Mouse (Mus musculus) forebrain, embryonic 16.5 days (tissue): ENCODE measurements around the gene Arhgap4. TPM values are rescaled to one million over a fixed set of nuclear protein-coding genes. Genes with fewer than 3 reads are reported as not detected.

Experiments
- ATAC-seq: fragments of 200-750 bp; cut with Nextera tagmentation; 2 replicates; pipeline ENCODE4 v1.8.0; 2017; ENCODE audit warnings: mild to moderate bottlenecking, moderate library complexity
- H3K27ac ChIP-seq: fragments of 300-500 bp; sonication (generic); 2 replicates; pipeline ENCODE4 v1.5.1; 2014; ENCODE audit warnings: low read length, control low read depth
- H3K27me3 ChIP-seq: fragments of 300-500 bp; sonication (generic); replicated peaks from 2 replicates; pipeline ENCODE4 v1.6.1; 2014; ENCODE audit warnings: low read length; ENCODE audit not compliant: control insufficient read depth, insufficient read depth
- H3K36me3 ChIP-seq: fragments of 300-500 bp; sonication (generic); 2 replicates; pipeline ENCODE4 v1.6.1; 2014; ENCODE audit not compliant: control insufficient read depth, insufficient read depth
- H3K4me1 ChIP-seq: fragments of 300-500 bp; sonication (generic); replicated peaks from 2 replicates; pipeline ENCODE4 v1.6.1; 2014; ENCODE audit warnings: low read length; ENCODE audit not compliant: control insufficient read depth, insufficient read depth
- H3K4me2 ChIP-seq: fragments of 300-500 bp; sonication (generic); 2 replicates; pipeline ENCODE4 v1.6.1; 2014; ENCODE audit warnings: mild to moderate bottlenecking, low read length, control low read depth
- H3K4me3 ChIP-seq: fragments of 300-500 bp; sonication (generic); replicated peaks from 2 replicates; pipeline ENCODE4 v1.5.1; 2014; ENCODE audit warnings: mild to moderate bottlenecking, low read length, control low read depth
- H3K9ac ChIP-seq: fragments of 300-500 bp; sonication (generic); replicated peaks from 2 replicates; pipeline ENCODE4 v1.6.1; 2014; ENCODE audit warnings: low read depth, low read length, control low read depth
- H3K9me3 ChIP-seq: fragments of 300-500 bp; sonication (generic); 2 replicates; pipeline ENCODE4 v1.6.1; 2016; ENCODE audit warnings: low read length; ENCODE audit not compliant: control insufficient read depth
- WGBS: fragments of 180-500 bp; shearing (Covaris S2); extraction: QIAGEN DNeasy Blood & Tissue Kit; methylation state at CpG from one replicate; pipeline ENCODE4 v1.1.7; 2014; 5-methylcytosine and 5-hydroxymethylcytosine counted together
- polyA plus RNA-seq: library from polyadenylated mRNA; unstranded; fragments of >200 nt; fragmentation: Nextera tagmentation; extraction: Ambion mirVana; gene quantifications from 2 replicates; pipeline ENCODE4 v1.2.1, GENCODE M21; 2015

Arhgap4 gene
- polyA plus RNA-seq, 1 experiment from 2014 or later, result 2.8 TPM

DNA sequence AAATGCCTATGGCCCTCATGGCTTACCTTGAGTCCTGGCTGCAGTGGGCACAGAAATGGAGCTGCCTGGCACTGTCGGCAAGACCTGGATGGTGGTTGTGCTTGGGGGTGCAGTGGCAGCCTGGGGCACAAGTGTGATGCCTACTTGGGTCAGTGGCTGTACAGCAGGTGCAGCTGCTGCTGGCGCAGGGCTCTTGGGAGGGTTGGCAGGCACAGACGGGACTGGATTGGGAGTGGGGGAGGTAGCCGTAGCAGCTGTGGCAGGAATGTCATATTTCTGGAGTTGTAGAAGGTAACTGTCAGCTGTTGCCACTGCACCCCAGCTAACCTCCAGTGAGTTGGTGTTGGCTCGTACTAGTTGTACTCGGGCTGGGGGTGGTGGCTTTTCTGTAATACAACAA, 33.3 kb upstream of the Arhgap4 start:
- H3K4me1 ChIP-seq, result no peaks in the 10 kb centered on the region

DNA sequence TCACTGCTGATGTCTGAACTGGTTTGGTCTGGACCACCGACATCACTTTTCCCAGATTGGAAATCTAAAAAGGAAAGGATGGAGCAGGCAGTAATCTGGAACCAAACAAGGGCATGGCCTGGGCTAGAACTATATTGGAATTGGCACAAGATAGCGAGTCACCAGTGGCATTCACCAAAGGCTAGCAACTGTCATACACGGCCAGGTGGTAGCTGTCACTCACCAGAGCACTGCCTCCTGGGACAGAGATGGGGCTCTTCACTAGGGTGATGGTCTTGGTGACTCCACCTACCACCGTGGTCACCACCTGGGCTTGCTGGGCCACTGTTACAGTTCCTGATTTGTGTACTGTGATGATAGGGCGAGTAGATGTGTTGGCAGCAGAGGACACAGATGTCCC, 30.9 kb upstream of the Arhgap4 start:
- Histone ChIP-seq H3K4me1 (no peaks in the 10 kb centered on the region), H3K9ac (no peak overlapping the region), H3K4me2 (no peak overlapping the region), H3K27me3 (no peaks in the 10 kb centered on the region), H3K27ac (no peak overlapping the region), H3K4me3 (no peak overlapping the region), H3K9me3 (no peaks in the 10 kb centered on the region), H3K36me3 (peaks cover 25% of the 10 kb centered on the region)
- ATAC-seq, result no peak
- 92% methylated on average over 5 of the region's 5 CpGs for WGBS

More for the DNA sequence above, 33.3 kb upstream of the Arhgap4 start:
- ATAC-seq, result no peak
- WGBS, result 97% methylated on average over 6 of the region's 6 CpGs
- Histone ChIP-seq H3K9me3 (no peaks in the 10 kb centered on the region), H3K4me3 (no peak overlapping the region), H3K4me2 (no peak overlapping the region), H3K27ac (no peak overlapping the region), H3K36me3 (peaks cover 30% of the 10 kb centered on the region), H3K9ac (no peak overlapping the region), H3K27me3 (no peaks in the 10 kb centered on the region)

DNA sequence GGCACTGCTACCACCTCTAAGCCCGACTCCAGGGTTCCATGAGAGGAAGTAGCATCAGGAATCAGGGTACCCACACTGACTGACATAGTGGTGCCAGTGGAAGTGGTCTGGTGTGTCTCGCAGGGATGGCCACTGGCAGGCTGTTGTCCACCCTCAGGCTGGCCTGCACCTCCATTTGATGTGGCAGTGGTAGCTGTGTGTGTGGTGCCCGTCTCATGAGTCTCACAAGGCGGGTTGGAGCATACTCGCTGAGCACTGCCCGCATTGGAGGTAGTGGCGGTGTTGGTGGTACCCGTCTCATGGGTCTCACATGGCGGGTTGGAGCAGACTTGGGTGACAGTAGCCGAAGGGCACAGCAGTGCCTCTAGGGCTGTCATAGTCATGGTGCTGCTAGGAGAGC, 27.7 kb upstream of the Arhgap4 start:
- 91% methylated on average over 10 of the region's 10 CpGs for WGBS
- Histone ChIP-seq H3K27me3 (no peaks in the 10 kb centered on the region), H3K4me1 (no peaks in the 10 kb centered on the region), H3K9ac (no peak overlapping the region), H3K4me2 (no peak overlapping the region), H3K36me3 (peaks cover 15% of the 10 kb centered on the region), H3K4me3 (no peak overlapping the region), H3K27ac (no peak overlapping the region), H3K9me3 (no peaks in the 10 kb centered on the region)
- ATAC-seq, result no peak

DNA sequence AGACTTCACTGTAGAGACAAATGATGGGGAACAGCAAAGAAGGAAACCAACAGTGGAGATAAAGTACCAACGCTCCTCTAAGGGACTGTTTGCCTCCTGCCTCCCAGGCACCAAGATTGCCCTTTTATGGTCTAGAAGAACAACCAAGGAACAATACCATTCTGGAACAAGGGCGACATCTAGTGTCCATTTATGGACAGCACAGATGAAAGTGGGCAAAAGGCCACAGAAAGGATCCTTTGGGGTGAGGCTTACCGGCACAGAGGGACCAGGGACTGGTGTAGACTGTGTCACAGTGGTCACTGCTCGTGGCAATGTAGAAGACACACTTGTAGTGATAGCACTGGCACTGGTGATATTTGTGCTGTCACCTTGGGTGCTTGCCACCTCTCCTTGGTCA, 27.0 kb upstream of the Arhgap4 start:
- WGBS, result 17% methylated on average over 4 of the region's 4 CpGs

DNA sequence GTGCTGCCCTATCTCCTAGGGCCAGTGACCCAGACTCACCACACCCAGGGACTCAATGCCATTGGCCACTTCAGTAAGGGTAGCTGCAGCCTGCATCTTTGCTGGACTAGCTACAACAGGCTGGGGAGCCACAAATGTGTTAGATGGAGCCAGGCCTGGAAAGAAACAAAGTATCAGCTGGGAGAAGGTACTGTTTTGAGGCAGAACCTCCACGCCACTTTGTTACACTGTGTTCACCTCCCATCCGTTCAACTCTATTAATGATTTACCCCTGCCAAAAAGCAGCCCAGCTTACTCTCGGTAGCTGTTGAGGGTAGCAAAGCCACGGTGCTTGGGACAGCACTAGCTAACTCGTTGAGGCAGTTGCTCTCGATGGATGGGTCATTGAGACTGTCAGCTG, 25.2 kb upstream of the Arhgap4 start:
- no peak overlapping the region for H3K4me2 ChIP-seq
- no peak overlapping the region for H3K27ac ChIP-seq
- no peaks in the 10 kb centered on the region for H3K27me3 ChIP-seq
- ATAC-seq, result no peak
- no peak overlapping the region for H3K9ac ChIP-seq
- H3K4me3 ChIP-seq, result no peak overlapping the region
- 82% methylated on average over 6 of the region's 6 CpGs for WGBS
- no peaks in the 10 kb centered on the region for H3K4me1 ChIP-seq
- peaks cover 19% of the 10 kb centered on the region for H3K36me3 ChIP-seq
- H3K9me3 ChIP-seq, result no peaks in the 10 kb centered on the region

More for the DNA sequence above, 27.0 kb upstream of the Arhgap4 start:
- no peak overlapping the region for H3K9ac ChIP-seq
- H3K4me1 ChIP-seq, result no peaks in the 10 kb centered on the region
- no peak overlapping the region for H3K4me3 ChIP-seq
- H3K27me3 ChIP-seq, result no peaks in the 10 kb centered on the region
- H3K27ac ChIP-seq, result no peak overlapping the region
- no peaks in the 10 kb centered on the region for H3K9me3 ChIP-seq
- peaks cover 18% of the 10 kb centered on the region for H3K36me3 ChIP-seq
- ATAC-seq, result peak; percentile 53; the same call in 1 of the 2 replicates
- H3K4me2 ChIP-seq, result no peak overlapping the region

DNA sequence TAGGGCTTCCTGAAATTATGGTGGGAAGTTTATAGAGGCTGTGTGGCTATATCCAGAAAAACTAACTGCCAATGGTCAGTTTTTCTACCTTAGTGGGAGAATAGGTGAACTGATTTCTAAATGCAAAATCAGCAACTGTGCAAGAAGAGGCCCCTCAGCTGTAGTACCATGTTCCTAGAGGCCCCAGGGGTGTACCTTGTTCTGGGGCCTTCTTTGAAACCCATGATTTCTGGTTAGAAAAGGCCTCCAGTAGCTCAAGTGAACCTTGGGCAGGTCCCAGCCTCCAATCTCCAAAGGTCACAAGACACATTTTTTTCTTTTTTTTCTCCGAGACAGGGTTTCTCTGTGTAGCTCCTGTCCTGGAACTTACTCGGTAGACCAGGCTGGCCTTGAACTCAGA, 20.6 kb upstream of the Arhgap4 start:
- H3K9ac ChIP-seq, result no peak overlapping the region
- peaks cover 8% of the 10 kb centered on the region; the same call in 1 of the 2 replicates for H3K36me3 ChIP-seq
- no peak overlapping the region for H3K4me3 ChIP-seq
- H3K9me3 ChIP-seq, result no peaks in the 10 kb centered on the region
- no peak overlapping the region for H3K4me2 ChIP-seq
- H3K27me3 ChIP-seq, result no peaks in the 10 kb centered on the region
- no peak for ATAC-seq
- H3K4me1 ChIP-seq, result no peaks in the 10 kb centered on the region
- no peak overlapping the region for H3K27ac ChIP-seq
- WGBS, result 87% methylated on average over 2 of the region's 2 CpGs

DNA sequence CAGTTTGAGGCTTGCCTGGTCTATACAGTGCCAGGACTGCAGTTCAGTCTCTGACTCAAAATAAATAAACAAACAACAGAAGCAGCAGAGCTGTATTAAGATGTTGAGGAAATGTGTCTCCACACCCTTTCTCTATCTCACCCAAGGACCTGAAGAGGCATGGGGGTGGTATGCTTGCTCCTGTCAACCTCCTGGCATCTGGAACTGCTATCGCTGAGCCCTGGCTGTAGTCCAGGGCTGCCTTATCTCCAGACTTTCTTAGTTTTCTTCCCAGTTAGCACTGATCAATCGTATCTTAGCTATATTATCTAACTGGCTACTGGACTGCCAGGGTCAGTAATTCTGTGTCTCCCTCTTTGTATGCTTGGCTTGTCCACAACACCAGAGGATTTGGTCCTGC, 20.2 kb upstream of the Arhgap4 start:
- no peak overlapping the region for H3K4me3 ChIP-seq
- H3K27me3 ChIP-seq, result no peaks in the 10 kb centered on the region
- H3K9me3 ChIP-seq, result no peaks in the 10 kb centered on the region
- no peak for ATAC-seq
- H3K27ac ChIP-seq, result no peak overlapping the region
- 86% methylated on average over 2 of the region's 2 CpGs for WGBS
- no peak overlapping the region for H3K9ac ChIP-seq
- H3K36me3 ChIP-seq, result peaks cover 8% of the 10 kb centered on the region; the same call in 1 of the 2 replicates
- H3K4me1 ChIP-seq, result no peaks in the 10 kb centered on the region
- no peak overlapping the region for H3K4me2 ChIP-seq

DNA sequence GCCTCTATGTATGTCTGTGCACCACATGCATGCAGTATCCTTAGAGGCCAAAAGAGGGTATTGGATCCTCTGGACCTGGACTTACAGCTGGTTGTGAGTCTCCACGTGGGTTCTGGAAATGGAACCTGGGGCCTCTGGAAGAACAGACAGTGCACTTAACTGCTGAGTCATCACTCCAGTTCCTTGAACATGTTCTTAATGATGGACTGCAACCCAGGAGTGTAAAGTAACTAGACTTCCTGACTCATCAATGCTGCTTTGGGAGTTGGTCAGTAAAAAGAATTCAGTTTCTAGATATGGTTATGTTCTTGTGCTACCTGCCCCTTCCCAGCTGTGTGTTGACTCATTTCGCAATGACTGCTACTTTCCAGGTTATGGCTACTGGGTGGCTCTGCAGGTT, 10.2 kb upstream of the Arhgap4 start:
- Histone ChIP-seq H3K4me1 (no peaks in the 10 kb centered on the region), H3K9ac (no peak overlapping the region), H3K27me3 (no peaks in the 10 kb centered on the region), H3K4me2 (no peak overlapping the region), H3K9me3 (no peaks in the 10 kb centered on the region), H3K4me3 (no peak overlapping the region), H3K27ac (no peak overlapping the region), H3K36me3 (no peaks in the 10 kb centered on the region)
- no peak for ATAC-seq
- WGBS, result 81% methylated on average over 2 of the region's 2 CpGs

DNA sequence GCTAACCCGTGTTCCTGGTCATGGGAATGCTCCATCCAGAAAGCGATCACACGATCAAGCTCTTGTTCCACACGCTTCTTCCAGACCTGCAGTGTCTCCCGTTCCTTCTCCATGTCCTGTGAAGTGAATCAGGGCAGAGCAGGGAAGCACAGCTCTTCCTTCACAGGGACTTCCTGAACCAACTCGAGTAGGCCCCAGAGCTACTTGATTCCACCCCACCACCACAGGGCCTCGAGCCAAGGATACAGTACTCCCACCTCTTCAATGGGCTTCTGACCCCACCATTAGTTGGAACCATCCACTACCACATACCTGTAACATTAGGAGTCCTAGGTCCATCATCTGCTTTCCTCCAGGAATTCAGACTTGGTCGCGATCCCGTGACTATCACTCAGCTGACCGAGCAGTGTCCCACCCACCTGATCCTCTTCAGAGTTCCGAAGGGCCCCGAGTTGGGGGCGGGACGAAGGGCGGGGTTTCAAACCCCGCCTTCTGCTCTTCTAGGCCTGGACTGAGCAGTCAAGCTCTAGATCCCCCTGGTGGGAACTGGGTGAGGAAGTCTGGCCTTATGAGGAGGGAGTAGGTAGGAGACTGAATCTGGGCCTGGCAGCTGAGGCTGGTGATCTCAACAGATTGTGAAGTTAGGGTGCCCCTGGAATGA, 8.9 kb upstream of the Arhgap4 start, which contains the start of gene Renbp:
Gene Renbp (minus strand): TSS at position 449 of the 661 bp plus-strand sequence.
- Histone ChIP-seq H3K36me3 (no peaks in the 10 kb centered on the region), H3K4me3 (no peak within 1 kb of the TSS), H3K27me3 (no peaks in the 10 kb centered on the region), H3K27ac (no peak within 1 kb of the TSS), H3K4me1 (no peaks in the 10 kb centered on the region), H3K9ac (no peak within 1 kb of the TSS), H3K9me3 (no peaks in the 10 kb centered on the region), H3K4me2 (no peak within 1 kb of the TSS)
- 46% methylated on average over 17 of the region's 17 CpGs for WGBS
- ATAC-seq, result no peak; the same call in 1 of the 2 replicates

DNA sequence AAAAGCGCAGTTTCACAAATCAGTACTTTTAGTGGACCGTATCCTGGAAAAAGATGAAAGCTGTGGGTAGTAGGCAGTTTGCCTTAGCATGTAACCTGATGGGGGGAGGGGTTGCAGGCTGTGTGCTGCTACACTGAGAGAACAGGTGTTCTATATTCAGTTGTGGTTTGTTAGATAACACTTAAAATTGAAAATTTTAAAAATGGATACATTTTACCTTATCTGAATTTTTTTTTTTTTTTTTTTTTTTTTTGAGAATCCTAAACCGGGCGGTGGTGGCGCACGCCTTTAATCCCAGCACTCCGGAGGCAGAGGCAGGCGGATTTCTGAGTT, 846 bp upstream of the Arhgap4 start:
- H3K27ac ChIP-seq, result peak overlapping the region; percentile 62; the same call in 1 of the 2 replicates
- peak overlapping the region; percentile 60 for H3K9ac ChIP-seq
- H3K9me3 ChIP-seq, result no peaks in the 10 kb centered on the region
- WGBS, result 73% methylated on average over 7 of the region's 8 CpGs
- no peaks in the 10 kb centered on the region for H3K27me3 ChIP-seq
- peak; percentile 7; the same call in 1 of the 2 replicates for ATAC-seq
- H3K4me2 ChIP-seq, result peak overlapping the region; percentile 55
- peak overlapping the region; percentile 65 for H3K4me3 ChIP-seq
- H3K36me3 ChIP-seq, result no peaks in the 10 kb centered on the region; the same call in 1 of the 2 replicates
- H3K4me1 ChIP-seq, result peaks cover 6% of the 10 kb centered on the region
